Mouse (Mus musculus) central nervous system, embryonic 18 days (tissue): ENCODE data around the gene Clca4a. TPM values are rescaled to one million over a fixed set of nuclear protein-coding genes. Genes with fewer than 3 reads are reported as not detected.

Source experiments
- polyA plus RNA-seq: library from polyadenylated mRNA; depleted of rRNA; stranded (reverse); fragments of >200 nt; gene quantifications from 2 replicates; pipeline ENCODE4 v1.2.3, GENCODE M21; 2012; rRNA removed

Gene Clca4a
- polyA plus RNA-seq = 0.03 TPM in 1 of 2 replicates, not detected in the other

GRCm38 (mm10) chr3:144974945-144975344 lies at the start of gene Clca4a:
Gene Clca4a (minus strand): TSS chr3:144975045.

GRCm38 (mm10) chr3:144932335-144932734 lies 42.5 kb downstream of the Clca4a start, which contains the start of gene Clca4b:
Gene Clca4b (minus strand): TSS chr3:144932529.

Other genes starting within 250 kb of the Clca4a start
- 1.5 and 1.7 TPM in 2 replicates for gene Clca3a1, start 214.1 kb downstream of the Clca4a start, polyA plus RNA-seq
- gene Clca3a2, start 155.6 kb downstream of the Clca4a start, polyA plus RNA-seq = 0.40 and 0.53 TPM in 2 replicates
- gene Clca3b, start 125.7 kb downstream of the Clca4a start, polyA plus RNA-seq = not detected in 2 replicates
- 0.07 TPM in 1 of 2 replicates, not detected in the other for gene Clca4b, start 42.5 kb downstream of the Clca4a start, polyA plus RNA-seq
- gene Clca1, start 57.7 kb upstream of the Clca4a start, polyA plus RNA-seq = 0.01 and 0.04 TPM in 2 replicates
- 0.03 and 0.05 TPM in 2 replicates for gene Clca2, start 124.4 kb upstream of the Clca4a start, polyA plus RNA-seq
- gene Odf2l, start 143.5 kb upstream of the Clca4a start, polyA plus RNA-seq = 16.8 and 21.8 TPM in 2 replicates